Mouse (Mus musculus) CD4-positive, CD25-positive, alpha-beta regulatory T cell, adult 2 months (primary cell): ENCODE measurements around the gene Exosc5.

Experiments used
- DNase-seq: peaks from one replicate; pipeline ENCODE4 v3.0.0-alpha.2; 2012; ENCODE audit warnings: low read depth, low spot score

The Exosc5 gene

GRCm38 (mm10) chr7:25705801-25706251 lies 46.9 kb downstream of the Exosc5 start:
- DNase-seq = peak; percentile 43

GRCm38 (mm10) chr7:25706578-25707170 lies 47.7 kb downstream of the Exosc5 start:
- no peak for DNase-seq

GRCm38 (mm10) chr7:25707581-25708292 lies 48.8 kb downstream of the Exosc5 start:
- DNase-seq = peak; percentile 58

- no peak for DNase-seq
These were observed 51.0 kb downstream of the Exosc5 start for GRCm38 (mm10) chr7:25709961-25710360.

GRCm38 (mm10) chr7:25710519-25711130 lies 51.7 kb downstream of the Exosc5 start:
- peak; percentile 37 for DNase-seq

GRCm38 (mm10) chr7:25711165-25711564 lies 52.2 kb downstream of the Exosc5 start:
- no peak for DNase-seq

GRCm38 (mm10) chr7:25711731-25712197 lies 52.8 kb downstream of the Exosc5 start:
- DNase-seq = no peak

GRCm38 (mm10) chr7:25712801-25713200 lies 53.8 kb downstream of the Exosc5 start:
- DNase-seq = no peak

GRCm38 (mm10) chr7:25714581-25714980 lies 55.6 kb downstream of the Exosc5 start:
- no peak for DNase-seq

GRCm38 (mm10) chr7:25715731-25716271 lies 56.8 kb downstream of the Exosc5 start:
- DNase-seq = no peak

- DNase-seq = no peak
These were observed 58.5 kb downstream of the Exosc5 start for GRCm38 (mm10) chr7:25717478-25717877.

GRCm38 (mm10) chr7:25718788-25719417 lies 59.9 kb downstream of the Exosc5 start, which contains the start of gene Ccdc97:
TSS of gene Ccdc97 (minus strand) at chr7:25719088.
- peak; percentile 96 for DNase-seq

- peak; percentile 79 for DNase-seq
These were observed 61.0 kb downstream of the Exosc5 start for GRCm38 (mm10) chr7:25719761-25720610.

GRCm38 (mm10) chr7:25720760-25721159 lies 61.8 kb downstream of the Exosc5 start:
- DNase-seq = no peak
